Mouse (Mus musculus): ENCODE measurements at regions not wholly inside any gene's neighbourhood (a gene's known extent, or its start where the extent isn't known, plus 50 kb on each side); places are given as distances from the start of the nearest gene placed in this dataset.
A peak's percentile ranks its signal among the peaks of the same experiment; 100 is the strongest.

- peak; percentile 88 for ATAC-seq (ENCODE audit: low TSS enrichment)
Measured at GRCm38 (mm10) chr14:76791811-76792571, 235.3 kb upstream of the Serp2 start.

DNA sequence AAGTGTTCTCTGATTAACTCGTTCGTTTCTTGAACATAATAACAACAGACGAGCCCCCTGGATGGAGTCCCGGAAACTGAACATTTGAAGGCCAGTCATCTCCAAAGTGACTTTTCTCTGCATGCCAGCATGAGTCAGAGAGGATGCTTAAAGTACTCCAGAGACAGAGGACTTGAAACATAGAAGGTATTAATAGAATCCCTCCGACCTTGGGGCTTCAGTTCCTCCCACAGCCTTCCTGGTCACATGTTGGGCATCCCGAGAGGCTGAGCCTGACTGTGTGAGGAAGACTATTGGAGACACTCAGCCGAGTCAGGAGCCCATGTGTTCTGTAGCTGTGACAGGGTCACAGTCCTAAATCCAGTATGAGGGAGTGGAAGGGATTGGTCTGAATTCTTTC, 232.7 kb upstream of the Serp2 start:
- no peak for ATAC-seq (ENCODE audit: low TSS enrichment)

GRCm38 (mm10) chr14:76787601-76788000, 230.9 kb upstream of the Serp2 start:
- ATAC-seq (ENCODE audit: low TSS enrichment) = no peak

GRCm38 (mm10) chr14:76786214-76786613, 229.5 kb upstream of the Serp2 start:
- ATAC-seq (ENCODE audit: low TSS enrichment) = no peak

- ATAC-seq (ENCODE audit: low TSS enrichment) = no peak
Measured at GRCm38 (mm10) chr14:76781524-76781880, 224.8 kb upstream of the Serp2 start.

GRCm38 (mm10) chr14:76780572-76781523, 224.2 kb upstream of the Serp2 start:
- peak; percentile 44 for ATAC-seq (ENCODE audit: low TSS enrichment)

DNA sequence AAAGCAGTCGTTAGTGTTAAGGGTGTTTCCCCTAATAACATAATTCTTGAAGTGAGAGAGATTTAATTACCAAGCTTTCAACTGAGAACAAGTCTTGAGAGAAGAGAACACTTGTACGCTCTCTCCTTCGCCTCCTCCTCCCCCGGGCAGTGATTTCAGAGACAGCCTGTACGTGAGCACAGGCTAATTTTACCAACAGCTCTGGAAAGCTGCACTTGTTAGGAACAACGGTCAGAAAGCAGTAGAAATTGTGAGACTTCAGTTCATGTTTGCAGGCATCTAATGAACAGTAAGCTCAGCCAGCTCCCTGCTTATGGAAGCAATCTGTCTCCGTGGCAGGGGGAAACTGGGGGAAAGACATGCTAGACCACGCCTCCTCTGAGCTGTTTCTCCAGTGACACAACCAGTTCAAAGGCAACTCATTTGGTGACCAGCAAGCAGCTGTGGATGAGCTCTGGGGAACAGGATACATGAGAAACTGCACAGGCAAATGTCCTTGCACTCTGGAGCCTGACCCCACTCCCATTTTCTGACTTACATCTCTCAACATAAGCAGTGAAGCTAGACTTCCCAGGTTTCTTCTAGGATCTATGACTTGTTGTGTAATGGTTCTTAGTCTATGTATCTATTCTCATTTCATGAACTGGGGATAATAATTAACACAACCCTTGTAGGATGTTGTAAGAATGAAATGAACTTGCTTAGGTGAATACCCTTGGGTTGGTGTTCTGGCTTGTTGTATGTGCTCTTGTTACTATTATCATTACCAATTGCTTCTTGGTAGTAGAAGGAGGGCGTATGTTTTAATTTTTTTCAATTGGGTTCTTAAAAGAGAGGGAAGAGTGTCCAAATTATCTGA, 222.1 kb upstream of the Serp2 start:
- ATAC-seq (ENCODE audit: low TSS enrichment) = peak; percentile 87

DNA sequence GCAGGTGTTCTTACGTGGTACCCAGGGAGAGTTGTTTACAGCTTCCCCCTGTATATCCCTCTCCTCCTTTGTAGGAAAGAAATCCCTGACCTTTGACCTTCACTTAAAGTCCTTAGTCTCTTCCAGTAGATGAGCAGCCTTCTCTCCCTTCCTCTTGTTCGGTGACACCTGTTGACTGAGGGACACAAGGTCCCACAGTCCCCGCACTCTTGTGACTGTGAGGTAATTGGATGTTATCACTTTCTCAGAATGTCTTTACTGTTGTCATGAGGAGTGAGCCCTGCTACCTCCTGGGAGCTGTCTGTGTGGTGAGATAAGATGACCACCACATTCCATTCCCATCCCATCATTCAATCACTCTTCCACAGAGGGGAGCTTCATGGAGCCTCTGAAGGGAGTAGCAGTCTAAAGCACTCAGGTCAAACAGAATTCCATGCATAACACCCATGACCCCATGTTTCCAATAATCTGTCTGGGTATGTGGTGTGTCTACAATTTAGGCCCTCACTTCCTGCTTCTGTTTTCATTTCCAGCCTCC, 218.8 kb upstream of the Serp2 start:
- ATAC-seq (ENCODE audit: low TSS enrichment) = no peak

GRCm38 (mm10) chr14:76772781-76773438, 216.2 kb upstream of the Serp2 start:
- ATAC-seq (ENCODE audit: low TSS enrichment) = peak; percentile 36

- ATAC-seq (ENCODE audit: low TSS enrichment) = peak; percentile 45
Measured at GRCm38 (mm10) chr14:76770106-76770505, 213.4 kb upstream of the Serp2 start.

GRCm38 (mm10) chr14:76767301-76767700, 210.6 kb upstream of the Serp2 start:
- ATAC-seq (ENCODE audit: low TSS enrichment) = no peak

- no peak for ATAC-seq (ENCODE audit: low TSS enrichment)
Measured at GRCm38 (mm10) chr14:76766186-76766713, 209.6 kb upstream of the Serp2 start.

DNA sequence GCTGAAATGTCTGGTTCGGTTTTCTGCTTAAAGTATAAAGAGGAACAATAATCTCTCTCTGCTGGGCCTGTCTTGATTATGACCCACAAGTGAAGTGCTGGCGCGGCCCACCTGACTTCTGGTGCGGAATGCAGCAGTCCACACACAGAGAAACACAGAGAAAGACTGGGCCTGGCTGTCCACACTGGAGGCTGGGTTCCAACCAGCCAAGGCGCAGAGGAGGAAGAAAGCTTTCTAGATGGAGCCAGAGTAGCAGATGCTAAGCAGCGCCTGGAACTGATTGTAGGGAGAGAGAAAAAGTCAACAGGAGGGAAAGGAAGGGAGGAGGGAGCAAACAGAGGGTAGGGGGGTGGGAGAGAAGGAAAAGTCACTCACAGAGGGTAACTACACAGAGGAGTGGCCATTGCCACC, 208.4 kb upstream of the Serp2 start:
- peak; percentile 26 for ATAC-seq (ENCODE audit: low TSS enrichment)

GRCm38 (mm10) chr14:76764390-76764796, 207.7 kb upstream of the Serp2 start:
- peak; percentile 62 for ATAC-seq (ENCODE audit: low TSS enrichment)

DNA sequence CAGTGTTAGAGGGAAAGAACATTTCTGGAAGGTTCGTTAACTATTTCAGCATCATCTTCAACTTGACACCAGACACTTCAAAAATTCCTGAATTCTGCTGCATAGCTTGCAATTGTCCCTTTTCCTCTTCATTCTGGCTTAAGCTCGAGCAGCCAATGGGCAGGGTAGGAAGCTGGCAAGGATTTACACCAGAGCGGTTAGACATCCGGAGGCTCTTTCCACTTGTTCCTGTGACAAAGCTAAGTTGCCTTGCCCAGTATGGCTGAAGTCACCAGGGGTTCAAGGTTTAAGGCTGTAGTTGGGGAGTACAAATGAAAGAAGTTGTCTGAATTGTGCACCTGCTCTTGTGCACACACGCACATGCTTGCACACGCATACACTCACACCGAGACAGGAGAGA, 206.8 kb upstream of the Serp2 start:
- ATAC-seq (ENCODE audit: low TSS enrichment) = no peak

GRCm38 (mm10) chr14:76762777-76763176, 206.1 kb upstream of the Serp2 start:
- no peak for ATAC-seq (ENCODE audit: low TSS enrichment)

DNA sequence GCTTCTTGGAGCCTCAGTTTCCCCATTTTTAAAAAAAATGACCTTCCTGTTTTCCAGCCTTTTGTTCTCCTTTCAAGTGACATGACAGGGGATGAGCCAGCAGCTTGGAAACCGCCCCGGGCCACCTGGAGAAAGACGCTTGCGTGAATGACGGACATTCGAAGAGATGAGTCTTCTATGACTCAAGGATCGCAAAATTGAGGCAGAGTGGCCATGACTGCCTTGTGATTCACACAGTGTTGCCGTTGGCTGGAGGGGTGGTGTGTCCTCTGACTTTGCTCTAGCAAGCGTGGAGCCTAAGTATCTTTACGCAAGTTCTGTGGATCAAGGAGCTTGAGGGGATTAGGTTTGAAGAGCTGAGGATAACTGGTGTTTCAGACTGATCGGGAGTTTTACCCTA, 205.0 kb upstream of the Serp2 start:
- ATAC-seq (ENCODE audit: low TSS enrichment) = no peak

DNA sequence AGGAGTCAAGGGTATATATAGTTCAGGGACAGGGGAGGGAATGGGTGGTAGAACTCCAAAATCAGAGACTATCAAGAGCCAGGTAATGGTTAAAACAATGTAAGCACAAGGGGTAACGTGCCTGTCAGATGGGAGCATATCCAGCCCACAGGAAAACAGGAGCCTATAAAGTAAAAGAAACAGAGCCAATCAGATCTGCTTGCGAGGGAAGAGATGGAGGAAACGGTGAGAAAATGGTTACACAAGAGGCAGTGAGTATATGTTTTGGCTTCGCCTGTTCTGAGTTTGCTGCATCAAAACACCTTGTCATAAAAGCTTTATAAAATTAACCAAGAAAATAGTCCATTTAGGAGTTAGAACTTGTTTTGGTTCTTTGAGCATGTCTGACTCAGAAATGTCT, 204.6 kb upstream of the Serp2 start:
- peak; percentile 16 for ATAC-seq (ENCODE audit: low TSS enrichment)

DNA sequence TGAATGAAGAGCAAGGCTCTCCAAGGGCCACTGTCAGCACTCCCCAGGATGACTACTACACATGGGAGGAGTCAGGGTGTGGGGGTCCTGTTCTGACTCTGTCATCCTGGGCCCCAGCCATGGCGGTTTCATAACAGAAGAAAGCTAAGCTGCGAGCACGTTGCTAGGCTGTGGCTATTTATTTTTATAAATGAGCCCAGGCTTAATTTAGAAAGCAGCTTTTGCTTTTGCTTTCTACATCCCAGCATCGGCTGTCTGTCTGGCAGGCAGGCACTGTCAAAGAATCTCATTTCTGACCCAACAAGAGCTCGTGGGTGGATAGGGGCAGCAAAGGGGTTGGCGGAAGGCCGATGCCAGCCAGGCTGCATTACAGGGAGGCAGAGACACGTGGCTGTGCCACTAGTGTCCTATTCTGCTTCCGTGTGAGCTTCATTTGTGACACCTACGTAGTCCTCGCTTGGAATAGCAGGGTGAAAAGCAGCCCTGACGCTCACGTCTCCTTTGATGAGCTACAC, 203.9 kb upstream of the Serp2 start:
- ATAC-seq (ENCODE audit: low TSS enrichment) = peak; percentile 58

GRCm38 (mm10) chr14:76759377-76759776, 202.7 kb upstream of the Serp2 start:
- ATAC-seq (ENCODE audit: low TSS enrichment) = no peak

DNA sequence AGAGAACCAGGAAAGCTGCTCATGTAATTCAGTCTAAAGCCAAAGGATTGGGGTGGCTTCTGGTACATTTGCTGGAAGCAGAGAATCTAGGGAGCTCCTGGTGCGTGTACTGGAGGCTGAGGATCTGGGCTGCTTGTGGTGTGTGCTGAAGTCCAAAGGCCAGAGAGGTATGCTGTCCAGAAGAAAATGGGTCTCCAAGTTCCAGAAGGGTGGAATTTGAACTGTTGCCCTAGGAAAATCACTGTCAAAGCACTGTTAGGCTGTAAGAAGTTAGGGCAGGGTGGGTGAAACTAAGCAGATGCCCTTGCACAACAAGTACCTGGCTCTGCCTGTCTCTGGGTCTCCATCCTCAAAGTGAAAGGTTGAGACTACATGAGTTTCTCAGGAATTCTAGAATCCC, 201.9 kb upstream of the Serp2 start:
- ATAC-seq (ENCODE audit: low TSS enrichment) = no peak
